Mouse (Mus musculus): ENCODE results near the gene Timp3.

- TF ChIP-seq CTCF (IDR thresholded peaks at IDR 0.05; ENCODE audit: extremely low read depth, insufficient read depth, insufficient read length, insufficient replicate concordance) (no peak), POLR2A (IDR thresholded peaks at IDR 0.05; ENCODE audit: low read depth, low read length) (no peak)
These were observed 59.5 kb downstream of the Timp3 start for GRCm38 (mm10) chr10:86359699-86360098.
